Mouse (Mus musculus): ENCODE measurements around the gene Mrpl20. TPM values are rescaled to one million over a fixed set of nuclear protein-coding genes. Genes with fewer than 3 reads are reported as not detected.

Mrpl20 gene
- 10 to 100 TPM in 18 of 26 experiments, 1 to 10 TPM in 8; 5.8 to 33.0 (median 14.3) TPM for total RNA-seq (2018; cell fraction: chromatin; rRNA removed)
- 10 to 100 TPM; 53.8 to 83.6 (median 68.2) TPM for total RNA-seq (2018; cell fraction: cytosol; rRNA removed)
- 10 to 100 TPM in 25 of 26 experiments, 1 to 10 TPM in 1; 9.4 to 33.6 (median 23.0) TPM for total RNA-seq (2018; cell fraction: nucleus; rRNA removed)
- 60.1 to 101 TPM (median 65.9 TPM) in 3 replicates for polyA plus RNA-seq (2018)

GRCm38 (mm10) chr4:155802741-155803339 lies at the start of gene Mrpl20:
TSS of gene Mrpl20 (plus strand) at chr4:155802878.
- Histone ChIP-seq H3K27ac (peak within 1 kb of the TSS; percentile 45), H3K79me2 (ENCODE audit: inconsistent target) (peaks cover 42% of the 10 kb centered on the region), H3K4me3 (ENCODE audit: inconsistent target) (peak within 1 kb of the TSS; percentile 96), H3K36me3 (ENCODE audit: inconsistent target) (peaks cover 11% of the 10 kb centered on the region)
- 6% methylated on average over 12 of the region's 12 CpGs for WGBS (ENCODE audit: missing documents)

GRCm38 (mm10) chr4:155757011-155757410 lies 45.7 kb upstream of the Mrpl20 start:
- no peak overlapping the region for H3K4me3 ChIP-seq (ENCODE audit: inconsistent target)
- H3K36me3 ChIP-seq (ENCODE audit: inconsistent target) = peaks cover 30% of the 10 kb centered on the region
- peaks cover 40% of the 10 kb centered on the region for H3K79me2 ChIP-seq (ENCODE audit: inconsistent target)
- 96% methylated on average over 12 of the region's 12 CpGs for WGBS (ENCODE audit: missing documents)
- no peak overlapping the region for H3K27ac ChIP-seq

- no peak overlapping the region for H3K27ac ChIP-seq
- H3K79me2 ChIP-seq (ENCODE audit: inconsistent target) = peaks cover 40% of the 10 kb centered on the region
- H3K36me3 ChIP-seq (ENCODE audit: inconsistent target) = peaks cover 8% of the 10 kb centered on the region; the same call in 1 of the 2 replicates
- H3K4me3 ChIP-seq (ENCODE audit: inconsistent target) = peak overlapping the region; percentile 66
- 4% methylated on average over 10 of the region's 10 CpGs for WGBS (ENCODE audit: missing documents)
Measured at GRCm38 (mm10) chr4:155759862-155760612, 42.6 kb upstream of the Mrpl20 start.

- peak within 1 kb of the TSS; percentile 81 for H3K4me3 ChIP-seq (ENCODE audit: inconsistent target)
- peaks cover 40% of the 10 kb centered on the region for H3K79me2 ChIP-seq (ENCODE audit: inconsistent target)
- H3K36me3 ChIP-seq (ENCODE audit: inconsistent target) = peaks cover under 1% of the 10 kb centered on the region; the same call in 1 of the 2 replicates
- WGBS (ENCODE audit: missing documents) = under 1% methylated on average over 63 of the region's 68 CpGs
- H3K27ac ChIP-seq = peak within 1 kb of the TSS; percentile 24
Measured at GRCm38 (mm10) chr4:155760613-155761355, 41.9 kb upstream of the Mrpl20 start, which contains the start of gene Atad3a. TSS of gene Atad3a (minus strand) at chr4:155761093.

GRCm38 (mm10) chr4:155761356-155762099 lies 41.1 kb upstream of the Mrpl20 start:
- Histone ChIP-seq H3K36me3 (ENCODE audit: inconsistent target) (no peaks in the 10 kb centered on the region), H3K79me2 (ENCODE audit: inconsistent target) (peaks cover 40% of the 10 kb centered on the region), H3K27ac (peak overlapping the region; percentile 24), H3K4me3 (ENCODE audit: inconsistent target) (peak overlapping the region; percentile 81)
- WGBS (ENCODE audit: missing documents) = 5% methylated on average over 28 of the region's 28 CpGs

GRCm38 (mm10) chr4:155762357-155762756 lies 40.3 kb upstream of the Mrpl20 start:
- 87% methylated on average over 3 of the region's 3 CpGs for WGBS (ENCODE audit: missing documents)
- Histone ChIP-seq H3K79me2 (ENCODE audit: inconsistent target) (peaks cover 33% of the 10 kb centered on the region), H3K4me3 (ENCODE audit: inconsistent target) (no peak overlapping the region), H3K36me3 (ENCODE audit: inconsistent target) (no peaks in the 10 kb centered on the region), H3K27ac (no peak overlapping the region)

- Histone ChIP-seq H3K79me2 (ENCODE audit: inconsistent target) (no peaks in the 10 kb centered on the region), H3K36me3 (ENCODE audit: inconsistent target) (no peaks in the 10 kb centered on the region), H3K4me3 (ENCODE audit: inconsistent target) (peak overlapping the region; percentile 45), H3K27ac (0 out of 2 replicates have a peak overlapping the region, but pooled peaks have one; percentile 36)
- 65% methylated on average over 5 of the region's 5 CpGs for WGBS (ENCODE audit: missing documents)
Measured at GRCm38 (mm10) chr4:155769496-155769879, 33.2 kb upstream of the Mrpl20 start.

- peak overlapping the region; percentile 45 for H3K4me3 ChIP-seq (ENCODE audit: inconsistent target)
- H3K79me2 ChIP-seq (ENCODE audit: inconsistent target) = no peaks in the 10 kb centered on the region
- WGBS (ENCODE audit: missing documents) = 0% methylated on average over 39 of the region's 39 CpGs
- peak overlapping the region; percentile 36 for H3K27ac ChIP-seq
- no peaks in the 10 kb centered on the region for H3K36me3 ChIP-seq (ENCODE audit: inconsistent target)
Measured at GRCm38 (mm10) chr4:155769880-155770512, 32.7 kb upstream of the Mrpl20 start.

GRCm38 (mm10) chr4:155770626-155771025 lies 32.1 kb upstream of the Mrpl20 start:
- H3K27ac ChIP-seq = no peak overlapping the region
- H3K36me3 ChIP-seq (ENCODE audit: inconsistent target) = no peaks in the 10 kb centered on the region
- H3K79me2 ChIP-seq (ENCODE audit: inconsistent target) = no peaks in the 10 kb centered on the region
- WGBS (ENCODE audit: missing documents) = 81% methylated on average over 24 of the region's 24 CpGs
- H3K4me3 ChIP-seq (ENCODE audit: inconsistent target) = no peak overlapping the region

GRCm38 (mm10) chr4:155771706-155772105 lies 31.0 kb upstream of the Mrpl20 start:
- Histone ChIP-seq H3K79me2 (ENCODE audit: inconsistent target) (no peaks in the 10 kb centered on the region), H3K4me3 (ENCODE audit: inconsistent target) (no peak overlapping the region), H3K36me3 (ENCODE audit: inconsistent target) (no peaks in the 10 kb centered on the region), H3K27ac (no peak overlapping the region)
- 94% methylated on average over 2 of the region's 2 CpGs for WGBS (ENCODE audit: missing documents)

- WGBS (ENCODE audit: missing documents) = 87% methylated on average over 13 of the region's 13 CpGs
- Histone ChIP-seq H3K27ac (no peak overlapping the region), H3K36me3 (ENCODE audit: inconsistent target) (no peaks in the 10 kb centered on the region), H3K4me3 (ENCODE audit: inconsistent target) (no peak overlapping the region), H3K79me2 (ENCODE audit: inconsistent target) (no peaks in the 10 kb centered on the region)
Measured at GRCm38 (mm10) chr4:155772786-155773185, 29.9 kb upstream of the Mrpl20 start.

GRCm38 (mm10) chr4:155773335-155774078 lies 29.2 kb upstream of the Mrpl20 start:
- WGBS (ENCODE audit: missing documents) = 60% methylated on average over 5 of the region's 5 CpGs
- Histone ChIP-seq H3K79me2 (ENCODE audit: inconsistent target) (no peaks in the 10 kb centered on the region), H3K36me3 (ENCODE audit: inconsistent target) (no peaks in the 10 kb centered on the region), H3K27ac (no peak overlapping the region), H3K4me3 (ENCODE audit: inconsistent target) (no peak overlapping the region)

- H3K79me2 ChIP-seq (ENCODE audit: inconsistent target) = no peaks in the 10 kb centered on the region
- no peak within 1 kb of the TSS for H3K4me3 ChIP-seq (ENCODE audit: inconsistent target)
- H3K36me3 ChIP-seq (ENCODE audit: inconsistent target) = no peaks in the 10 kb centered on the region
- 1% methylated on average over 35 of the region's 35 CpGs for WGBS (ENCODE audit: missing documents)
- no peak within 1 kb of the TSS for H3K27ac ChIP-seq
Measured at GRCm38 (mm10) chr4:155774280-155774754, 28.4 kb upstream of the Mrpl20 start, which contains the start of gene Vwa1. TSS of gene Vwa1 (minus strand) at chr4:155774698.
